Mouse (Mus musculus) midbrain, embryonic 14.5 days (tissue): ENCODE data around the gene Bbs9. TPM values are rescaled to one million over a fixed set of nuclear protein-coding genes. Genes with fewer than 3 reads are reported as not detected.

ENCODE experiments used
- ATAC-seq: fragments of 200-750 bp; cut with Nextera tagmentation; 2 replicates; pipeline ENCODE4 v1.8.0; 2017; ENCODE audit warnings: moderate number of reproducible peaks, moderate library complexity; ENCODE audit not compliant: low FRiP score, low TSS enrichment
- DNase-seq: peaks from one replicate; pipeline ENCODE4 v3.0.0-alpha.2; 2015
- H3K27ac ChIP-seq: fragments of 300-500 bp; sonication (generic); replicated peaks from 2 replicates; pipeline ENCODE4 v1.5.1; 2014; ENCODE audit warnings: mild to moderate bottlenecking, low read depth, low read length, moderate library complexity
- H3K27me3 ChIP-seq: fragments of 300-500 bp; sonication (generic); 2 replicates; pipeline ENCODE4 v1.6.1; 2014; ENCODE audit warnings: low read length, control low read depth, mixed read lengths; ENCODE audit not compliant: control insufficient read depth, insufficient read depth
- H3K36me3 ChIP-seq: fragments of 300-500 bp; sonication (generic); 2 replicates; pipeline ENCODE4 v1.6.1; 2014; ENCODE audit warnings: low read length, control low read depth; ENCODE audit not compliant: control insufficient read depth, insufficient read depth
- H3K4me1 ChIP-seq: fragments of 300-500 bp; sonication (generic); 2 replicates; pipeline ENCODE4 v1.6.1; 2014; ENCODE audit warnings: mild to moderate bottlenecking, antibody characterized with exemption, low read length, control low read depth; ENCODE audit not compliant: control insufficient read depth, insufficient read depth
- H3K4me2 ChIP-seq: fragments of 300-500 bp; sonication (generic); 2 replicates; pipeline ENCODE4 v1.6.1; 2014; ENCODE audit warnings: mild to moderate bottlenecking, low read length, moderate library complexity
- H3K4me3 ChIP-seq: fragments of 300-500 bp; sonication (generic); replicated peaks from 2 replicates; pipeline ENCODE4 v1.5.1; 2014; ENCODE audit warnings: low read depth, low read length
- H3K9ac ChIP-seq: fragments of 300-500 bp; sonication (generic); replicated peaks from 2 replicates; pipeline ENCODE4 v1.6.1; 2014; ENCODE audit warnings: mild to moderate bottlenecking, low read length, moderate library complexity
- H3K9me3 ChIP-seq: fragments of 300-500 bp; sonication (generic); 2 replicates; pipeline ENCODE4 v1.6.1; 2016; ENCODE audit warnings: low read length, control low read depth, mixed read lengths; ENCODE audit not compliant: control insufficient read depth
- WGBS: fragments of 180-500 bp; shearing (Covaris S2); extraction: QIAGEN DNeasy Blood & Tissue Kit; methylation state at CpG from one replicate; pipeline ENCODE4 v1.1.7; 2014; 5-methylcytosine and 5-hydroxymethylcytosine counted together
- polyA plus RNA-seq: library from polyadenylated mRNA; unstranded; fragments of >200 nt; fragmentation: Nextera tagmentation; extraction: Ambion mirVana; gene quantifications from 2 replicates; pipeline ENCODE4 v1.2.1, GENCODE M21; 2014

Bbs9 gene
- polyA plus RNA-seq, 1 experiment from 2014 or later: 24.2 TPM

- Histone ChIP-seq H3K9me3 (no peaks in the 10 kb centered on the region), H3K27me3 (no peaks in the 10 kb centered on the region), H3K36me3 (no peaks in the 10 kb centered on the region), H3K9ac (no peak overlapping the region), H3K4me3 (no peak overlapping the region), H3K4me1 (no peaks in the 10 kb centered on the region), H3K27ac (no peak overlapping the region), H3K4me2 (no peak overlapping the region)
- 95% methylated on average over 1 of the region's 1 CpGs for WGBS
- no peak for ATAC-seq
- no peak for DNase-seq
Observed at GRCm38 (mm10) chr9:22619245-22619644, 143.7 kb downstream of the Bbs9 start.

- no peak overlapping the region for H3K4me3 ChIP-seq
- H3K4me2 ChIP-seq: no peak overlapping the region
- H3K27me3 ChIP-seq: no peaks in the 10 kb centered on the region
- 55% methylated on average over 9 of the region's 9 CpGs for WGBS
- H3K9ac ChIP-seq: no peak overlapping the region
- no peaks in the 10 kb centered on the region for H3K36me3 ChIP-seq
- DNase-seq (peak; percentile 79), ATAC-seq (peak; percentile 55; the same call in 1 of the 2 replicates)
- H3K9me3 ChIP-seq: no peaks in the 10 kb centered on the region
- H3K4me1 ChIP-seq: no peaks in the 10 kb centered on the region
- no peak overlapping the region for H3K27ac ChIP-seq
Observed at GRCm38 (mm10) chr9:22624966-22625365, 149.5 kb downstream of the Bbs9 start.

GRCm38 (mm10) chr9:22626014-22626413, 150.5 kb downstream of the Bbs9 start:
- no peak overlapping the region for H3K4me2 ChIP-seq

GRCm38 (mm10) chr9:22627912-22628311, 152.4 kb downstream of the Bbs9 start:
- WGBS: 84% methylated on average over 3 of the region's 3 CpGs
- DNase-seq: no peak
- ATAC-seq: no peak
- Histone ChIP-seq H3K4me2 (no peak overlapping the region), H3K9me3 (no peaks in the 10 kb centered on the region), H3K36me3 (no peaks in the 10 kb centered on the region), H3K27ac (no peak overlapping the region), H3K27me3 (no peaks in the 10 kb centered on the region), H3K4me3 (no peak overlapping the region), H3K4me1 (no peaks in the 10 kb centered on the region), H3K9ac (no peak overlapping the region)

More at GRCm38 (mm10) chr9:22626014-22626413, 150.5 kb downstream of the Bbs9 start:
- no peak overlapping the region for H3K27ac ChIP-seq
- H3K9ac ChIP-seq: no peak overlapping the region
- DNase-seq (no peak), ATAC-seq (no peak)
- no peak overlapping the region for H3K4me3 ChIP-seq
- no peaks in the 10 kb centered on the region for H3K36me3 ChIP-seq
- 90% methylated on average over 3 of the region's 3 CpGs for WGBS
- H3K9me3 ChIP-seq: no peaks in the 10 kb centered on the region
- H3K4me1 ChIP-seq: no peaks in the 10 kb centered on the region
- H3K27me3 ChIP-seq: no peaks in the 10 kb centered on the region

- Histone ChIP-seq H3K4me2 (no peak overlapping the region), H3K27me3 (no peaks in the 10 kb centered on the region), H3K4me3 (no peak overlapping the region), H3K4me1 (no peaks in the 10 kb centered on the region), H3K27ac (no peak overlapping the region), H3K9ac (no peak overlapping the region), H3K36me3 (no peaks in the 10 kb centered on the region), H3K9me3 (no peaks in the 10 kb centered on the region)
- WGBS: 93% methylated on average over 9 of the region's 9 CpGs
- DNase-seq (no peak), ATAC-seq (no peak)
Observed at GRCm38 (mm10) chr9:22632800-22633485, 157.4 kb downstream of the Bbs9 start.

GRCm38 (mm10) chr9:22638502-22638901, 163.0 kb downstream of the Bbs9 start:
- WGBS: 96% methylated on average over 5 of the region's 5 CpGs

GRCm38 (mm10) chr9:22640683-22641431, 165.3 kb downstream of the Bbs9 start:
- Histone ChIP-seq H3K36me3 (no peaks in the 10 kb centered on the region), H3K27me3 (no peaks in the 10 kb centered on the region), H3K4me2 (no peak overlapping the region), H3K9ac (no peak overlapping the region), H3K4me1 (no peaks in the 10 kb centered on the region), H3K4me3 (no peak overlapping the region), H3K9me3 (no peaks in the 10 kb centered on the region), H3K27ac (no peak overlapping the region)
- WGBS: 69% methylated on average over 13 of the region's 13 CpGs
- ATAC-seq (no peak), DNase-seq (no peak)

More at GRCm38 (mm10) chr9:22638502-22638901, 163.0 kb downstream of the Bbs9 start:
- no peak for DNase-seq
- ATAC-seq: no peak
- Histone ChIP-seq H3K36me3 (no peaks in the 10 kb centered on the region), H3K9ac (no peak overlapping the region), H3K4me3 (no peak overlapping the region), H3K4me1 (no peaks in the 10 kb centered on the region), H3K4me2 (no peak overlapping the region), H3K27ac (no peak overlapping the region), H3K27me3 (no peaks in the 10 kb centered on the region), H3K9me3 (no peaks in the 10 kb centered on the region)

GRCm38 (mm10) chr9:22645844-22646390, 170.4 kb downstream of the Bbs9 start:
- H3K27ac ChIP-seq: no peak overlapping the region
- no peak overlapping the region for H3K4me3 ChIP-seq
- DNase-seq (no peak), ATAC-seq (no peak)
- H3K4me2 ChIP-seq: no peak overlapping the region
- H3K27me3 ChIP-seq: no peaks in the 10 kb centered on the region
- no peak overlapping the region for H3K9ac ChIP-seq
- H3K4me1 ChIP-seq: no peaks in the 10 kb centered on the region
- no peaks in the 10 kb centered on the region for H3K9me3 ChIP-seq
- 92% methylated on average over 6 of the region's 6 CpGs for WGBS
- no peaks in the 10 kb centered on the region for H3K36me3 ChIP-seq
